Mouse (Mus musculus) right cerebral cortex, adult 2 months (tissue): Measurements from ENCODE around the gene Sirt4.
"Not testable (repeated sequence)": the region's sequence is repeated elsewhere in the genome, so short reads cannot be mapped to it uniquely, and the experiment has no call there.

Experiments
- DNase-seq, 2 experiments: peaks; one replicate each; pipeline ENCODE4 v3.0.0; 2021 to 2022; ENCODE audit warnings: low spot score in 2 of 2

Gene Sirt4

DNA sequence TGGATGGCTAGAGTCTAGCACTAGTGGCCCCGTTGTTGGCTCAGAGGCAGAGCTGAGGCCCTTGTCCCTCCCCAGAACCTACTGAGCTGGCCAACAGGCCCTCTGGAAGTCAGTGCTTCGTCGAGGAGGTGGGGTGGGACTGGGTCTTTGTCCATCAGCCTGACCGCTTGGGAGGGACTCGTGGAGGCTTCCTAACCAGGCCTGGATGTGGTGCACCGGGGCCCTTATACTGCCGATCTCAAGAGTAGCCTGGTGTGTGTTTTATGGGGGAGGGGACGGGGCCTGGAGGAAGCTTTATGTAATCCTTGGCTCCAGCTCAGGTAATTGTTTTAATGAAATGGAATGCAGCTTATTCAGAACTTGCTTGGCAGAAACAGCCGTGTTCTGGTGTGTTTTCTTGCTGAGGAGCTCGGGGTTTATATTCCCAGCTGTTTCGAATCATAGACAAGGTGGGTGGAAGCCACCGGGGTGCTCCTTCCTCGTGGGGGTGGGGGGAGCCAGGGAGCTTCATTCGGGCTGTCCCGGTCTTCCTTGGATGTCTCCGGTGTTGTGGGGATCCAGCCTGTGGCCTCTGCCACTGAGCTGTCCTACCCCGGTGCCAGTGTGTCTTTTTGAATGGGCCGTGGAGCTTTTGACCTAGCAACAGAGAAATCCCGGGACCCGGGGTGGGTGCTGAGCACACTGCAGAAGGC, 30.5 kb upstream of the Sirt4 start:
- peak in 1 of 2 experiments; percentile 32 for DNase-seq

DNA sequence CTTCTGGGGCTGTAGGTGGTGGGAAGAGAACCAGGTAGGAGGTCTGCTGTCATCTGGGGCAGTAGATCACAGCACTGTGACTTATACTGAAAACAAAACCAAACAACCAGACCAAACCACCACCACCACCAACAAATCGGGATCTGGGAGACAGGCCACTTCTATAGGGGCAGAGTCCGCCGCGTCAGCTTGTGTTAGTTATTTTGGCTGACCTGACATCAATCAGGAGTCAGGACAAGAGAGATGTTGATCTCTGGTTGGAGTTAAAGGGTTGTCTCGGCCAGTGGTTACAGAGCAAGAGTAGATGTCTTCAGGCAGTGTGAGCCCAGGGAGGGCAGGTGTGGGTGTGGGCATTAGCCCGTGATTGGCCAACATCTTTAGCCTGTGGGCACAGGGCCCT, 29.8 kb upstream of the Sirt4 start:
- no peak for DNase-seq

DNA sequence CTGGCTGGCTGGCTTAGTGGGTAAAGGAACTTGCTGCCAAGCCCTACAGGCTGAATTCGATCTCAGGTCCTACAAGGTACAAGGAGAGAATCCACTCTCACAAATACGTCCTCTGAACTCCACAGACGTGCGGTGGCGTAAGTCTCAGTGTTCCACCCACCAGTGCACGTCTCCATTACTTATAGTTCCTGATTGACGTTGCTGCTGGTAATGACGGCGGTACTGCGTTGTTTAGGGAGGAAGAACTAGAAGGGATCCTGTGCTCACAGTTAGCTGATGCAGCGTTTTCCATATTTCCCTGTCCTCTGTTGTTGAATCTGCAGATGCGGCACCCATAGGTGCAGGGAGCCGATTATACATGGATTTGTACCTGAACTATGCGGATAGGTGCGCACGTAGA, 29.2 kb upstream of the Sirt4 start:
- no peak for DNase-seq

DNA sequence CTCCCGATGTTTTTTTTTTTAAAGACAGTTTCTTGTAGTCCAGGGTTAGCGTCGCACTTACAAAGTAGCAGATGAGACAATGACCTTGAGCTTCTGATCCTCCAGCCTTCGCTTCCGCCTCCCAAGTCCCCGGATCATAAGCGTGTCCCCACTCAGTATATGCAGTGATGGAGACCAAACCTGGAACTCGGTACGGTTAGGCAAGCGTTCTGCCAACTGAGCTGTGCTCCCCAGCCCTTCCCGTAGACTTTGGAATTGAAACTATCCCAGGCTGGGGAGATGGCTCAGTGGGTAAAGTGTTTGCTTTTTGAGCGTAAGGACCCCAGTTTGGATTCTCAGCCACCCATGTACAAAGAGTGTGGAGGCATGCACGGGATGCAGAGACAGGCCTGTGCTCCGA, 28.7 kb upstream of the Sirt4 start:
- DNase-seq = no peak

DNA sequence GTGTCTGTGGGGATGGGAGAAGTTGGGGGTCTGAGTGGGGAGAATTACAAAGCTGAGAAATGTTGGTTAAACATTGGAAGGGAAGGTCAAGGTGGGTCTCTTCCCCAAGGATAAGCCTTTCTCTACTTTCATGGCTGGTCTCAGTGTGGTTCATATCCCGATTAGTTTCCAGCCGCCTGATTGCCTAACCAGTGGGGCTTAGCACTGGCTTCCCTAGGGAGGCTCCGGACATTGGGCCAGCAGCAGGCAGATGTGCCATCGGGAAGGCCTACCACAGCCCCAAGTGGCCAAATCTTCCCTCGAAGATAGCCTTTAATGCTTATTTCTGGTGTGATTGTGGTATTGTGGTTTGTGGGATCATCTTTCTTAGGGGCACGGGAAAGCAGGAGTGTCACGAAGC, 27.9 kb upstream of the Sirt4 start:
- no peak for DNase-seq

DNA sequence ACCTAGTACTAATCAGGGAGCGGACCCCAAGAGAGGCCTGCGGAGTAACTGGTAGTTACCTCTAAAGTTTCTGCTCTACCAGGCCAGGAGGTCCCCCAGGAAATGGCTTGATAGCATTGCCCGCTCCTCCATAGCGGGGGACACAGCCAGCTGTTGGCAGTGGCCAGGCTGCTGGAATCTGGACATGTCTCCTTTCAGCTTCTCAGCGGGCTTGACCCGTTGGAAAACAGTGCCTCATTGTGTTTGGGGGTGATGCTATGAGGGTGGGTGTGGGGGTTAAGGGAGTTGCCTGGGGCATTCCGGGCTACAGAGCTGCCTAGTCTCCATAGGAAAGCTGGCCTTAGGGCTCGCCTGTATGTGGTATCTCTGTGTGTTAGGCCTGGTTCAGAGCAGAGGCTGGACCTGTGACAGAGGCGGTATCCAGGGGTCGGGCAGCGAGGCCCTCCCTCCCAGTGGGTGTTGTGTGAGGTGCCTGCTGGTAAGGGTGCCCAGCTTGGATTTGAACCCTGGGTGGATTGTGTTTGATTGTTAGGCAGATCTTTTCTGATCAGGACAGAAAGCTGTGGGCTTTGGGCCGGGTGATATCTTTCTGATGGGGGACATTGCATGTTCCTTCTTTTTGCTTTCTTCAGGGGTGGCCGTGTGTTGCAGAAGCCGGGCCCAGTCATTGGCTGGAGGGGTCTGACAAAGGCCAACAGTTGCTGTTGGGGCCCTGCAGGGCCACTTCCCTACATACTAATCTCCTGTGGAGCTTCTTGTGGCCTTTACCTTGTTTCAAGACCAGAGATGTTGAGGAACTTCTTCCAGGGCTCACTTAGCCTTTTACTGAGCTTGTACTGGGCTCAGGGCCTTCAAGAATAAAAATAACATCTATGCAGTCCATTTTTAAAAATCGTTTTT, 25.5 kb upstream of the Sirt4 start:
- no peak for DNase-seq

DNA sequence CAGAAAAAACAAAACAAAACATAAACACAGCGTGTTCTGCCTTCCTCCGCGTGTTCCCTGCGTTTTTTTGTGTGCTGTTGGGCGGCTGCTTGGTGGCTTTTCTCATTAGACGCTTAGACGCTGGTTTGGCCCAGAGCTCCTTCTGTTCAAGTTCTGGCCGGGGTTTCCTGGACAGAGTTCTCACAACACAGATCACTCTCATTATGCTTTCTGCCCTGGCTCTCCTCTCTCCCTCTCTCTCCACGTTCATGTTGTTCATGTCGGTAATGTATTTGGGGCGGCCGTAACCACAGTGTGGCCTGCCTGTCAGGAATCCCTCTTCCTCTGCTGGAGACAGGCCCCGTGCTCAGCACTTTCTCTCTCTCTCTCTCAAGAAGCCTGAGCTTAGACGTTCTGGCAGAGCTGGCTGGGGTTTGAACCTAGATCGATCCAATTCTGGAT, 24.8 kb upstream of the Sirt4 start:
- DNase-seq = no peak

DNA sequence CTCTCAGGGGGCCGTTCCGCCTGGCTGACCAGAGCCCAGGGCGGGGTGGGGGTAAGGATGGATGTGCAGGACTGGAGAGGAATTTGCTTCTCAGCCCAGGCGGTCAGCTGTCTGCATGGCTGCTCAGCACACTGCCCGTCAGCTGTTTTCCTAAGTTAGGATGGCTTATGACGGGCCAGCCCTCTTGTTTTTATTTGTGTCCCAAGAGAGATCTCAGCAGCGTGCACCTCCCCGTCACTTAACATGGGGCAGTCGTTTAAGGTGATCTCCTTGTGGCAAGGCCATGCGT, 24.3 kb upstream of the Sirt4 start:
- no peak for DNase-seq

DNA sequence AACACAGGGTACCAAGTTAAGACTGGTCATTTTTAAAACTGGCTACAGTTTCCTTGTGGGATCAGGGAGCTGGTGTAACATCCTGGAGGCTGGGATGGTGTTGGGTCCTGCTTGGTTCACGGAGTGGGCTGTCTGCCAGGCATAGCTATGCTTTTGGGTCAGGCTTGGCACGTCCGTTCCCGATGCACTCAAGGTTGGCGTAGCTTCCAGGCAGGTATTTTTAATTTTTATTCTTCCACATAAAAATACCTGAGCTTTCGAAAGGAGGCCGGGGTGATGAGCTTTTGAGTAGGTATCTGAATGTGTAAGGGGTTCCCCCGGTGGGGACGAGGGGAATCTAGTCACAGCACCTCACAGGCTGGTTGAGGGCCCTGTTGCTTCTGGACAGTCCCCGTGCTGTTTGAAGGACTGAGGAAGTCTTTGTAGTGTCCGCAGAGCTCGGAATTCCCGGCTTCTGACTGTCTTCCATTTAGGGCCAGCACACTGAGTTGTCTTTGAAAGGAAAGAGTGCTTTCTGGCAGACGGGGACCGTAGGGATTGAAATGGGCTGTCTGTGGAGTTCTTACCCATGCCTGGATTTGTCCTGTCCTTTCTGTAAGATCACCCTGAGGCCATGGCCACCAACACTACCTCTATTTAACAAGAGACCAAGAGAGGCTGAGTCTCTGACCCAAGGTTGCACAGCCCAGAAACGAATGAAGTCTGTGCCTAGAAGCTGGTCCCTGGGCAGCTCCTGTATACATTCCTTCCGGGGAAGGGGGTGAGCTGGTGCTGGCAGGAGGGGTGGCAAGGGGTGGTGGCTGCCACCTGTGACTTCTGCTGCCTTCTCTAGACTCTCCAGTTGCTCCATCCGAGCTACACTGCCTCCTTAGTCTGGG, 23.7 kb upstream of the Sirt4 start:
- no peak for DNase-seq

DNA sequence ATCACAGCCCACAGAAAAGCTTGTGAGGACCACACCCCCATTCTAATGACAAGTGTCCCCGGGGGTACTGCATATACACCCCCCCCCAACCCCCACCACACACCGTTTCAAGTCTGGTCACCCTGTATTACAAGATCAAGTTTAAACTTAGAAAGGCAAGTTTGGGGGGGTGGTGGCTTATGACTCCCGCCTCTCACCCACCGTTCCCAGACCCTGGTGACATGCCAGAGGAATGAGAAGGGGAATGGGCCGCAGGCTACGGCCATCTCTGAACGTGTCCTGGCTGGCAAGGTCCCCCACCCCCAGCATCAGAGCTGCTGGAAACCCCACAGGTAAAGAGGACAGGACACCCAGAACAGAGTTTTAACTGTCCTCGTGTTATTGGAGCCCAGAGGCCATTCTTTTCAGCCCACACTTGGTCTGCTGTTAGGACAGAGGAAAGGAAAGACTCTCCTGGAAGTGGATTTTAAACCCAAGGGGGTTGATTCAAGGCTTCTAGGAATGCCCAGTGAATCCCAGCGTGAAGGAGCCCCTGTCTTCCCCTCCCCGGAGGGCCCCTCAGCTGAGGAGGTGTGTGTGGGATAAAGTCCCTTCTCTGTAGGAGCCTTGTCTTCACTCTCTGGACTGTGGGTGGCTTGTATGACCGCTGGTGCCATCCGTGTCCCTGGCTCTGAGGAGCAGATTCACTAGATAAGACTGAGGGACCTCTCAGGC, 22.9 kb upstream of the Sirt4 start:
- no peak for DNase-seq

DNA sequence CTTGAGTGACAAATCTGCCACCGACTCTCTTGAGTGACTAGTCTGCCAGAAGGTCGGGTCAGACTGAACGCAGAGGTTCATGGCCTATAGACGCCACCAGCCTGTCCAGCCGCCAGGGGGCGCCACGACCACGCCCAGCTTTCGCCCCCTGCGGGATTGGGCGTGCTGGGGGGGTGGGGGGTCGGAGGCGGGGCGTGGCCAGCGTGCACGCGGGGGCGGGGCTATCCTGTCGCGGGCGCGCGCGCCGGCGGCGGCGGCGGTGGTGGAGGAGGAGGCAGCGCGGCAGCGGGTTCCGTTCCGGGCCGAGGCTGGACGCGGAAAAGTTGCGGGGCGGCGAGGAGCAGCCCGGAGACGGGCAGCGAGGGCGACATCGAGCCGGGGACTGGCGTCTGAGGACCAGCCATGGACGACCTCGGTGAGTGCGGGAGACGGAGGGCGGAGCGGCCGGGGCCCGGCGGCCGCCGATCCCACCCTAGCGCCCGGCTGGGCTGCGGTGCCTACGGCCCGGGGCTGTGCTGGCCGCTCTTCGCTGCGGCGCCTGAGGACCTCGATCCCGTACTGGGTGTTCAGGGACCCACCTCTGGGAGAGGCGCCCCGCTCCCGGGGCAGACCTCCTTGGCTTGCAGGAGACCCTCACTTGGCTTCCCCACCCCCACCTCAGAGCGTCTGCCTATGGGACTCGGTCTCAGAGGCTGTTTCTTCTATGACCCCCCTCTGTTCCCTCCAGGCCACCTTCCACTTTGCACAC, 22.1 kb upstream of the Sirt4 start, which contains the start of gene Pxn:
Gene Pxn (plus strand): TSS at position 223 of the 748 bp plus-strand sequence.
- DNase-seq = peak; percentile 86

DNA sequence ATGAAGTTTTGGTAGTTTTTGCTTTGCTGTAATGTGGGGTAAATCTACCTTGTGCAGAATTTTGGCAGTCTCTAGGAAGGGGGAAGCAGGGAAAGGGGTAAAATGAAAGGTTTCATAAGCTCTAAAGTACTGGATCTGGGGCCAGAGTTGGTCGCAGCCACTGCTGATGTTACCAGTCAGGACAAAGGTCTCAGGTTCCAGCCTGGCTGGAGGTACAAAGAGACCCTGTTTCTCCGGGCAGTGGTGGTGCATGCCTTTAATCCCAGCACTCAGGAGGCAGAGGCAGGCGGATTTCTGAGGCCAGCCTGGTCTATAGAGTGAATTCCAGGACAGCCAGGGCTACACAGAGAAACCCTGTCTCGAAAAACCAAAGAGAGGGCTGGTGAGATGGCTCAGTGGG, 21.1 kb upstream of the Sirt4 start:
- DNase-seq = not testable (repeated sequence)

DNA sequence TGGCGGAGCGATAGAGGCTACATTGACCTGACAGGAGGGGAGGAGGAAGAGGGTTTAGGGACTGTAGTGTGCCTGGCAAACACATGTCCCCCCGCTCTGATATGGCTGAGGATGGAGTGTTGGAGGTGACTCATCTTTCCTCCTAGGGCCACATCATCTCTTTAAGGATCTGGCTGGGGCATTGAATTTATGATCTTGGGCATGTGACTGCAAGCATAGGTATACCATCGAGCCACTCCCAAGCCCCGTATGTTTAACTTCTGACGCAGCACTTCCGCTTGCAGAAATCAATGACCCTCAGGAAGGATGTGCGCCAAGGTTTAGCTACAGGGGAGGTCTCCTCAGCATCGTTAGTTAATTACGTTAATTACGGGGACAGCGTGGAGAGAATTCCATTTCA, 18.5 kb upstream of the Sirt4 start:
- no peak for DNase-seq

DNA sequence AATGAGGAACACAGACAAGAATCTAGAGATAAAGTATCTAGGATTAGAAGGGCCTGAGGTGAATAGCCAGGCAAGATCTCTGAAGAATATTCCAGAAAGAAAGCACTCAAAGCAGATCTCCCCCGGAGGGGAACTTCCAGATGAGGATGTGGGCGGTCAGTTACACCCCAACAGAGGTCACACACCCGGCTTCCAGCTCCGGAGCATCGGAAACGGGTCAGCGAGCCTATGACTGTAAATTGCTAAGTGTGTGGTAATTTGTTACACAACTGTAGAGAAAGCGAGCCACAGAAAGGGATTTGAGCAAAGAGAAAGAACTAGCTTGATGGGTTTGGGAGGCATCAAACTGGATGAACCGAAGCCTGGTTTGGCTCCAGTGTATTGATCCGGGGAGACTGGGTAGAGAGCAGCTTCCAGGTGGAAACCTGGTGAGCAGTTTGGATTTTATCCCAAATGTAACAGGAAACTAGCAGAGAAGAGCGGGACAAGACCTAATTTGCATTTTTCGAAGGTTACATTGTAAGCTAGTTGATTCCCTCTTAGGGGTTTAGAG, 15.9 kb upstream of the Sirt4 start:
- DNase-seq = no peak

DNA sequence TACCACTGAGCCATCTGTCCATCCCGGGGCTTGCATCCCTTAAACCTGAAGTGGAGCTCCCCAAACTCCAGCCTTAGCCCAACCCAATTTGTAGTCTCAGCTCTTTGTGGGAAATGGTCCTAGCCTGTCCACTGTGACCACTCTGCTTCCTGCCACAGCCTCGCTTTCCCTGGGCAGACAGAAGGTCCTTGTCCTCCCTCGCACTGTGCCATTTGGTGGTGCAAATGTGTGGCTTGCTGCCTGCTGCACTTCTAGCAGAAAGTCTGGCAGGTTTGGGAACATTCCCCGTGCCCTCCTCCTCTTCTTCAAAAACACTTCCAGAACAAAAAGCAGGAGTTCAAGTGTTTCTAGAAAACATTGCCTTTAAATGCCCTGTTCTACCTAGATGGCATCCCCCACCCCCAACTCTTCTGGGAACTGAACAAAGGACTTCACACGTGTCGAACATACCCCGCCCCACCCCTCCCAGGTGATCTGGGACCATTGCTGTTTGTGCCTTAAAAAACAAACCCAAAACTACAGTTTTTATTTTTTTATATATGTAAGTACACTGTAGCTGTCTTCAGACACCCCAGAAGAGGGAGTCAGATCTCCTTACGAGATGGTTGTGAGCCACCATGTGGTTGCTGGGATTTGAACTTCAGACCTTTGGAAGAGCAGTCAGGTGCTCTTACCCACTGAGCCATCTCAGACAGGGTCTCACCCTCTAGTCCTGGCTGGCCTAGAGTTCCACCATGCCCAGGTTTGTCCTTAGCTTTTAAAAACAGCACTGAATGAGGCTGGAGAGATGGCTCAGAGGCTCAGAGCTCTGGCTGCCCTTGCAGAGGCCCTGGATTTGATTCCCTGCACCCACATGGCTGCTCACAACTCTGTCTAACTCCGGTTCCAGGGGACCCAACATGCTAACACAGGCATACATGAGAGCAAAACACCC, 14.0 kb upstream of the Sirt4 start:
- DNase-seq = no peak

DNA sequence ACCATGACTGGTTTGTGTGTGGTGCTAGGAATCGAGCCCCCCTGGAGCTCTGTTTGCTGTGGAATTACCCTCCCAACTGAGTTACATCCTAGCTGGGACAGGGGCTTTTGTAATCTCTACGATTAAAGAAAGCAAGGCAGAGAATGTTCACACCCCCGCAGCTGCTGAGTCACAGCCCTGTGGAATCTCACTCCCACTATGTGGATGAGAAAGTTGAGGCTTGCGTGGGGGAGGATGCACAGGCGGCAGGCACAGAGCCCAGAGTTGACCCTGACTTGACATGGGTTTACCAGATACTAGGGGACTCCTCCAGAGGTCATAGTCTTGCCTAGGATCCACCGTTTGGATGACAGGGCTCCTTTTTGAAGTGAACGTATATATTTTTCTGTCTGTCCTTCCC, 12.5 kb upstream of the Sirt4 start:
- DNase-seq = peak in 1 of 2 experiments; percentile 53

DNA sequence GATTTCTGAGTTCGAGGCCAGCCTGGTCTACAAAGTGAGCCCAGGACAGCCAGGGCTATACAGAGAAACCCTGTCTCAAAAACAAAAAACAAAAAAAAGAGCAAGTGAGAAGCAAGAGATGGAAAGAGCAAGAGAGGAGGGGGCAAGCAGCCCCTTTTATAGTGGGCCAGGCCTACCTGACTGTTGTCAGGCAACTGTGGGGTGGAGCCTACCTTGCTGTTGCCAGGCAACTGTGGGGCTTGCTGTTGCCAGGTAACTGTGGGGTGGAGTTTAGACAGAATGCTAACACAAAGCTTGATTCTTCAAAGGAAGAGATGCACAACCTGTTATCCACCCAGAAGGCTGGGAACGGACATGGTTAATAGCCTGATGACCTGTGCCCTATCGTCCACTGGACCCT, 11.1 kb upstream of the Sirt4 start:
- not testable (repeated sequence) for DNase-seq

DNA sequence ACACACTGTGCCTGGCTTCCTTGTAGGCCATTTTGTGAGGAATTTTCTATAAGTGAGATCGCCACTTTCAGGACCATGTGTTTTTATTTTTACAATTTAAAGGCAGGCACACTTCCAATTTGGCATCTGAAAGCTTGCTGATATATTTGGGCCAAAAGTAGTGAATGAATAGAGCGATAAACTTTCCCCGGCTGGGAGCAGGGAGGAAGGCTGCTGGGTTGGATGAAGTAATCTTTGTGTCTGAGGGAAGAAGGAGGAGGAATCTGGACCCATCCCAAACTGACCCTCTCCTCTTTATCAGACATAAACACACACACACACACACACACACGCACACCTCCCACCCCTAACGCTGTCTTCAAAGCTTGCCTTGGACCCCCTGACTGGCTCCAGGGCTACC, 8.9 kb upstream of the Sirt4 start:
- DNase-seq = no peak

DNA sequence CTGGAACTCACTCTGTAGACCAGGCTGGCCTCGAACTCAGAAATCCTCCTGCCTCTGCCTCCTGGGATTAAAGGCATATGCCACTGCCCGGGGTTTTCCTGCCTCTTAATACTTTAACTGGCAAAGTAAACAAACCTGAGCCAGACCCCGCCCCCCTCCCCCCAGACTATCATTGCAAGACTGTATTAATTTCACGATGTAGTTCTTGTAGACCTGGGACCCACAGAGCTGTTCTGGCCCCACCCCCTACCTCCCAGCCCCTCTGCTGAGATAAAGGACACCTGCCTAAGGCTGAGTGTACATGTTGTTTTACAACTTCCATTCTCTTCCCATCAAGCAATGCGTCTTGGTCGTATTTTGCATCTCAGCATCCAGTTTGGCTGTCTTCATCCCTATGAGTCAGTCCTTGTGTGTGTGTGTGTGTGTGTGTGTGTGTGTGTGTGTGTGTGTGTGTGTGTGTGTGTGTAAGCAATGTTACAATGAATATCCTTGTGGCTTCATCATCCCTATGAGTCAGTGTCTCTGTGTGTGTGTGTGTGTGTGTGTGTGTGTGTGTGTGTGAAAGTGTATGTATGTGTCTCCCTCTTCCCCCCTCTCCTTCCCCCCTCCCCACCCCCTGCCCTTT, 8.3 kb upstream of the Sirt4 start:
- DNase-seq = no peak
